Comparison of ENCODE assay signal across 11 mouse cellular contexts in the genomic region with DNA sequence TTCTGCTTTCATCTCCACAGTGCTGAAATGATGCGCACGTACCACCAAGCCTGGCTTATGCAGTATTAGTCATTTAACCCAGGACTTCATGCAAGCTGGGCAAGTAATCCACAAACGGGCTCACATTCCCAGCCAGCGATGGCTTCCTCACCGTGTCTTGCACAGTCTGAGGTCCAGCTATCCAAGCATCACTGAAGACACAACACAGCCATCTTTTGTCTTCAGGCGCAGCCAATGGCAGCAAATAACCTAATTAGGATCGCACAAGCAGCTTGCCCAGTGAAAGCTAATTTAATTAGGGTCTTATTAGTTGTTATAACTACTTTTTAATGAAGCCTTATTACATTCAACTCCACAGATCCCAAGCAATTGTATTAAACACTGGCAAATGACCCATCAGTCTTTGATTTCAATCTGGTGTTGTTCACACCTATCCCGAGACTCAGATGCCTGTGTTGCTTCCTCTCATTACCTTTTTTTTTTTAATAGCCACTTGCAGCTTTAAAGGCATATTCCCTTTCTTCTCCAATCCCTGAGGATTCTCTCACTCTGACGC.
"Had no signal": no experiment of that assay in that cellular context is flagged by ENCODE, and none has a peak within 500 bp of the region (broad histone marks: within the 10 kb centered on the region; RNA-seq: fewer than 3 reads in every experiment).

No protein-coding gene starts in this region.

- ATAC-seq: midbrain, embryonic 13.5 days had no signal

- H3K9ac ChIP-seq: limb, embryonic 13.5 days; liver, embryonic 14.5 days; midbrain, embryonic 13.5 days; neural tube, embryonic 12.5 days had no signal

- H3K27me3 ChIP-seq: limb, embryonic 13.5 days; neural tube, embryonic 12.5 days had no signal

- H3K36me3 ChIP-seq: limb, embryonic 13.5 days; midbrain, embryonic 13.5 days; neural tube, embryonic 12.5 days had no signal

- DNase-seq: kidney, postnatal 10 days; kidney, postnatal 4 days; left cerebral cortex, postnatal 4 days; lung, adult 18-20 months; right cerebral cortex, postnatal 14 days; thymus, postnatal 36 days had no signal

- H3K27ac ChIP-seq: limb, embryonic 13.5 days; liver, embryonic 14.5 days; midbrain, embryonic 13.5 days; neural tube, embryonic 12.5 days had no signal

- H3K4me3 ChIP-seq: limb, embryonic 13.5 days; midbrain, embryonic 13.5 days; myocyte; neural tube, embryonic 12.5 days had no signal

- H3K9me3 ChIP-seq: limb, embryonic 13.5 days; midbrain, embryonic 13.5 days; neural tube, embryonic 12.5 days had no signal

- H3K4me2 ChIP-seq: limb, embryonic 13.5 days; midbrain, embryonic 13.5 days; neural tube, embryonic 12.5 days had no signal

- H3K4me1 ChIP-seq: limb, embryonic 13.5 days; midbrain, embryonic 13.5 days; neural tube, embryonic 12.5 days had no signal
